ENCODE assay signal across 20 mouse cellular contexts in the genomic region with DNA sequence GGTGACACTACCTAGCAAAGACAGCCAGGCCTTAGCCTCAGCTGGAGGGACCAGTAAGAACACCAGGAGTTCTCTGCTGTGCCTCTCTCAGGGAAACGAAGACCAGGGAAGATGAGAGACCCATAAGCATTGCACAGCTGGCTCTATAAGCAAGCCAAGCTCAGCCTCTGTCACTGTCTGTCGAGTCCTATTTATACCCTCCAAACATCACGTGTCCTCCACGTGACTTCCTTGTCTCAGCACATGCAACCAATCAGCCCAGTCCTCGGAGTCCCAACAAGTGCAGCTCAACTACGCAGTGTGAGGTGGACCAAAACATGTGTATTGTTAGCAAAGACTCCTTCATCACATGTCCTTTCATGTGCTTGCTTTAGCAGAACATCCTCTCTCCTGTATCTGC. TPM values are rescaled to one million over a fixed set of nuclear protein-coding genes. Genes with fewer than 3 reads are reported as not detected.
"Had no signal": no experiment of that assay in that cellular context is flagged by ENCODE, and none has a peak within 500 bp of the region (broad histone marks: within the 10 kb centered on the region; RNA-seq: fewer than 3 reads in every experiment).

No protein-coding gene starts in this region.

- ATAC-seq: liver, postnatal 0 days; lung, postnatal 0 days; midbrain, embryonic 13.5 days; midbrain, embryonic 15.5 days had no signal

- H3K4me3 ChIP-seq: liver, embryonic 15.5 days; lung, embryonic 15.5 days; megakaryocyte, embryonic 14.5 days; midbrain, embryonic 13.5 days; midbrain, embryonic 15.5 days; neural tube, embryonic 12.5 days had no signal

- H3K4me2 ChIP-seq: liver, embryonic 15.5 days; lung, embryonic 15.5 days; midbrain, embryonic 11.5 days; midbrain, embryonic 13.5 days; midbrain, embryonic 15.5 days; neural tube, embryonic 12.5 days had no signal

- H3K4me1 ChIP-seq: liver, embryonic 15.5 days; lung, embryonic 15.5 days; megakaryocyte, embryonic 14.5 days had no signal

- H3K9ac ChIP-seq: liver, embryonic 15.5 days; liver, postnatal 0 days; lung, embryonic 15.5 days; midbrain, embryonic 13.5 days; midbrain, embryonic 15.5 days; neural tube, embryonic 12.5 days had no signal

- H3K9me3 ChIP-seq: liver, embryonic 15.5 days; lung, embryonic 15.5 days; megakaryocyte, embryonic 14.5 days; midbrain, embryonic 13.5 days; midbrain, embryonic 15.5 days; neural tube, embryonic 12.5 days had no signal

- H3K27ac ChIP-seq: liver, embryonic 15.5 days; lung, embryonic 15.5 days; macrophage; midbrain, embryonic 13.5 days; midbrain, embryonic 15.5 days; neural tube, embryonic 12.5 days had no signal

- DNase-seq: liver, postnatal 0 days; lung, adult 2 months; lung, postnatal 14 days; lung, postnatal 36 days; spleen, adult 18-20 months; thymus, adult 18-20 months; thymus, postnatal 14 days; thymus, postnatal 36 days had no signal

- H3K27me3 ChIP-seq: midbrain, embryonic 13.5 days; midbrain, embryonic 15.5 days; neural tube, embryonic 12.5 days had no signal

- H3K36me3 ChIP-seq: liver, embryonic 15.5 days; lung, embryonic 15.5 days; midbrain, embryonic 13.5 days; midbrain, embryonic 15.5 days; neural tube, embryonic 12.5 days had no signal

RNA-seq across cellular contexts. Expression of gene D430041D05Rik, which starts 28.0 kb away (rescaled TPM):
- total RNA-seq: megakaryocyte progenitor cell, adult 5-6 weeks; monocyte, adult 5-6 weeks had no signal
- polyA plus RNA-seq: liver, embryonic 15.5 days; macrophage; small intestine, adult 2 months had no signal
